ENCODE assay signal across 9 mouse cellular contexts in the genomic region with DNA sequence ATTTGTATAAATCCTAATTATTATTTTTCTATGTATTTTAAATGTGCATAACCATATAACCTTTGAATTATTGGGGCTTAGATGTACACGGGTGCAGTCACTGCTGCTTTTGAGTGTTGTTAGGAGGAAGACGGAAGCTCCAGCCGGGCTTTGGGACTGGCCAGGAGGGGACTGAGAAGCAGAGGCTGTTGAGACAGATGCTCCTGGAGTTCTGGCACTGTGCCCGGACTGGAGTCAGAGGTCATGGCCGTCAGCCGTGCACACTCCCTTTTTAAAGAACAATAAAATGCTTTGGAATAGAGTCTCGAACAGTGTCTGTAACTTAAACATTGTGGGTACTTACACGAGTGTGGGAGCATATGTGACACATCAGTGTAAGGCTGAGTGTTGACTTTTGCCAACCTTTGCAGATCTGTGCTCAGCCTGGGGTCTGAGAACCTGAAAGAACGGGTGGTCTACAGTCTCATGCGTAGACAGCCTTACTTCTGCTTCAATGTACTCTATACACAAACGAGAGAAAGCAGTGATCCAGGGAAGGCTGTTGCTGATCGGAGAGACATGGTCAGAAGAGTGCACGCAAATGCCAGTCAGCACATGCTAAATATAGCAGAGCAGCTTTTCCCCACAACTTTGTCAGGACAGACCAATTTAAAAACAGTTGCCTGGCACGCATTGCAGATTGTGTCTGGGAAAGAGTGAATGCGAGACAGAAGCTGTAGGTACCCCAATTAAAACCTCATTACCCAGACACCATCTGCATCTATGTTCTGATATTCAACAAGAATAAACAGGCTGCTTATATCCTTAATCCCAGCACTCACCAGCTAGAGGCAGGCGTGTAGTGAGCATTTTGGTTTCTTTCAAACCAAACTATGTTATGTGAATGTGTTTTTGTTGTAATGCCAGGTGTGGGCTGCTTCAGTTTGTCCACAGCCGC. TPM values are rescaled to one million over a fixed set of nuclear protein-coding genes. Genes with fewer than 3 reads are reported as not detected.
A peak's percentile ranks its signal among the peaks of the same experiment; 100 is the strongest.
DNase-seq lines count a peak whose midpoint lies in the region; ATAC-seq and TF ChIP-seq lines count a peak whose summit lies in the region.
"Had no signal": no experiment of that assay in that cellular context is flagged by ENCODE, and none has a peak within 500 bp of the region (broad histone marks: within the 10 kb centered on the region; RNA-seq: fewer than 3 reads in every experiment).

No protein-coding gene starts in this region.

- no peaks in the 10 kb centered on the region; the same call in 1 of the 2 replicates for H3K4me1 ChIP-seq in heart, postnatal 0 days (ENCODE audit: control insufficient read depth, insufficient read depth)
- H3K4me1 ChIP-seq: embryonic facial prominence, embryonic 13.5 days had no signal

- H3K27ac ChIP-seq in heart, postnatal 0 days (ENCODE audit: low read depth): peak overlapping the region; percentile 88
- H3K27ac ChIP-seq: embryonic facial prominence, embryonic 13.5 days; macrophage had no signal

- 0 out of 2 replicates have a peak, but pooled peaks have one; percentile 39 for TF ChIP-seq EP300 in heart, postnatal 0 days (IDR thresholded peaks at IDR 0.05; ENCODE audit: low read depth)

- no peak for TF ChIP-seq CTCF in heart, postnatal 0 days (IDR thresholded peaks at IDR 0.05; ENCODE audit: low read depth)

- 19% methylated on average over 17 of the region's 17 CpGs for WGBS in heart, postnatal 0 days

- peak overlapping the region; percentile 52 for H3K4me2 ChIP-seq in heart, postnatal 0 days (ENCODE audit: low read depth, low read length)
- H3K4me2 ChIP-seq: embryonic facial prominence, embryonic 13.5 days had no signal

- peaks cover 42% of the 10 kb centered on the region for H3K36me3 ChIP-seq in heart, postnatal 0 days (replicated peaks; ENCODE audit: control insufficient read depth, insufficient read depth, low read length)

- ATAC-seq in heart, postnatal 0 days (ENCODE audit: insufficient read depth, low read depth): peak; percentile 77
- ATAC-seq in frontal cortex, adult (ENCODE audit: low TSS enrichment): no peak

- H3K27me3 ChIP-seq in heart, postnatal 0 days (ENCODE audit: control insufficient read depth, insufficient read depth, low read length): no peaks in the 10 kb centered on the region

- peak; percentile 33 for DNase-seq in kidney, adult 18-20 months
- DNase-seq in kidney, adult 11 months: no peak
- DNase-seq in 3T3-L1 (ENCODE audit: low read depth, low spot score) (peak; percentile 45), adipocyte (ENCODE audit: low spot score) (peak; percentile 79)
- peak; percentile 74 for DNase-seq in heart, postnatal 0 days (ENCODE audit: low spot score)
- DNase-seq in left cerebral cortex, postnatal 36 days (ENCODE audit: low spot score in 2 of 2): no peak

- intact Hi-C loops in left cerebral cortex, postnatal 36 days (cut with DNase I): no loop called here

- H3K9ac ChIP-seq in heart, postnatal 0 days (replicated peaks; ENCODE audit: low read depth, low read length): no peak overlapping the region
- H3K9ac ChIP-seq: embryonic facial prominence, embryonic 13.5 days had no signal

- no peak overlapping the region for H3K4me3 ChIP-seq in heart, postnatal 0 days (ENCODE audit: low read depth, low read length)
- H3K4me3 ChIP-seq: embryonic facial prominence, embryonic 13.5 days had no signal

- H3K9me3 ChIP-seq in heart, postnatal 0 days (replicated peaks; ENCODE audit: control insufficient read depth, low read length): no peaks in the 10 kb centered on the region
- H3K9me3 ChIP-seq: embryonic facial prominence, embryonic 13.5 days had no signal

RNA-seq across cellular contexts. Expression of gene Syf2, which starts 6.8 kb away (rescaled TPM):
- total RNA-seq in heart, postnatal 0 days (2014; rRNA removed; ENCODE audit: low replicate concordance): 19.5 and 31.1 TPM in 2 replicates
- polyA plus RNA-seq in heart, postnatal 0 days (2015; fragmentation: Nextera tagmentation; extraction: Ambion mirVana): 66.8 and 73.3 TPM in 2 replicates
- 10 to 100 TPM; 49.9 to 59.3 TPM for total RNA-seq in left cerebral cortex, postnatal 36 days (2021)

RNA-seq across cellular contexts. Expression of gene Rsrp1, which starts 14.1 kb away (rescaled TPM):
- 80.5 and 85.8 TPM in 2 replicates for total RNA-seq in heart, postnatal 0 days (2014; rRNA removed; ENCODE audit: low replicate concordance)
- polyA plus RNA-seq in heart, postnatal 0 days (2015; fragmentation: Nextera tagmentation; extraction: Ambion mirVana): 295 and 322 TPM in 2 replicates
- 100 to 1,000 TPM; 258 to 266 TPM for total RNA-seq in left cerebral cortex, postnatal 36 days (2021)

RNA-seq across cellular contexts. Expression of gene Tmem50a, which starts 22.7 kb away (rescaled TPM):
- 111 and 117 TPM in 2 replicates for total RNA-seq in heart, postnatal 0 days (2014; rRNA removed; ENCODE audit: low replicate concordance)
- 160 and 171 TPM in 2 replicates for polyA plus RNA-seq in heart, postnatal 0 days (2015; fragmentation: Nextera tagmentation; extraction: Ambion mirVana)
- total RNA-seq in left cerebral cortex, postnatal 36 days (2021): 100 to 1,000 TPM; 116 to 138 TPM

Comparison
In these comparisons a context has a peak if more than half of its experiments do, and no peak if none do; other contexts are left out.
1. DNase-seq: peak in kidney, adult 18-20 months (single experiment), 3T3-L1 (single experiment), adipocyte (single experiment) and heart, postnatal 0 days (single experiment); none in kidney, adult 11 months (single experiment) and left cerebral cortex, postnatal 36 days (0 of 2).